Mouse (Mus musculus) G1E (cell line): ENCODE results near the gene Cited4. TPM values are rescaled to one million over a fixed set of nuclear protein-coding genes. Genes with fewer than 3 reads are reported as not detected.
A peak's percentile ranks its signal among the peaks of the same experiment; 100 is the strongest.

Experiments
- ATAC-seq: 2 replicates; pipeline ENCODE4 v1.8.0; 2016; ENCODE audit warnings: mild to moderate bottlenecking; ENCODE audit not compliant: insufficient number of reproducible peaks, poor library complexity, low FRiP score, severe bottlenecking; ENCODE audit errors: extremely low read depth
- DNase-seq: peaks from one replicate; pipeline ENCODE4 v3.0.0; 2012; ENCODE audit warnings: low spot score
- H3K27me3 ChIP-seq: 2 replicates; pipeline ENCODE4 v1.6.1; 2012; ENCODE audit warnings: mild to moderate bottlenecking, low read length, inconsistent platforms; ENCODE audit not compliant: insufficient read depth
- H3K36me3 ChIP-seq: replicated peaks from 2 replicates; pipeline ENCODE3; 2012; ENCODE audit warnings: mild to moderate bottlenecking, inconsistent platforms
- H3K4me1 ChIP-seq: 2 replicates; pipeline ENCODE4 v1.6.1; 2012; ENCODE audit warnings: low read depth, low read length, inconsistent platforms, mixed read lengths; ENCODE audit not compliant: insufficient read depth
- H3K4me3 ChIP-seq: 2 replicates; pipeline ENCODE4 v1.5.1; 2012; ENCODE audit warnings: low read depth, mild to moderate bottlenecking, inconsistent platforms, low read length, moderate library complexity, mixed read lengths
- H3K9me3 ChIP-seq: replicated peaks from 2 replicates; pipeline ENCODE4 v1.6.1; 2012; ENCODE audit warnings: inconsistent platforms
- CTCF ChIP-seq: IDR thresholded peaks from 2 replicates; pipeline ENCODE4 v1.5.1; 2012; ENCODE audit warnings: low read depth, low read length, inconsistent platforms, mixed read lengths
- GATA1 ChIP-seq: IDR thresholded peaks from 2 replicates; pipeline ENCODE4 v1.6.1; 2012; ENCODE audit warnings: borderline replicate concordance, low read length, inconsistent platforms, mixed read lengths
- GATA2 ChIP-seq: IDR thresholded peaks from 2 replicates; pipeline ENCODE4 v1.6.1; 2012; ENCODE audit warnings: low read depth, low read length, inconsistent platforms, borderline replicate concordance
- POLR2AphosphoS5 ChIP-seq: IDR thresholded peaks from 2 replicates; pipeline ENCODE4 v1.6.1; 2012; ENCODE audit warnings: low read depth, low read length, inconsistent platforms; ENCODE audit not compliant: insufficient replicate concordance
- TAL1 ChIP-seq: conservative IDR thresholded peaks from 2 replicates; pipeline ENCODE4 v1.6.1; 2012; ENCODE audit warnings: low read depth, low read length, inconsistent platforms, mixed read lengths
- polyA plus RNA-seq: library from polyadenylated mRNA; stranded (reverse); fragments of >175 nt; gene quantifications from 2 replicates; pipeline ENCODE4 v1.2.3, GENCODE M21; 2012
- total RNA-seq, 2 experiments: library from RNA; stranded (forward) in 1 of 2; stranded (reverse) in 1 of 2; fragments of 200-1000 nt in 1 of 2; fragments of >200 nt in 1 of 2; fragmentation: Nextera tagmentation in 1 of 2; gene quantifications; 2 replicates each; pipeline ENCODE4 v1.2.3; 2014 to 2017

Cited4 gene
- total and polyA plus RNA-seq, 3 experiments: 65.4 to 625 (median 82.3) TPM

DNA sequence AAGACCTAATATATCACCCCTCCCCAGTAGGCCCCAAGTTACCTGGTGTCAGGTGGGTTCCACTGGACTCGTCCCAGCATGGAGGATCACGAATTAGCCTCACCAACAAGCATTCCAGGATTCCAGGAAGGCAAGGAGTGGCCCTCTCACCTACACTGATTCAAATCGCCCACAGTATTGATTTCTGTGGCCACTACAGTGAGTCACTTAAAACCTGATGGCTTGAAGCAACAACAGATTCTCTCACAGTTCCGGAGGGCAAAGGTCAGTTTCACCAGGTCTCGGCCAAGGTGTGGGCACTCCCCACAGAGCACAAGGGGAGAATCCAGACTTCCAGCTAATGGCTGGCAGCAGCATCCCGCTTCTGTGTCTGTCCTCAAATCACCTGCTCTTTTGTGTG is 22.9 kb downstream of the Cited4 start:
- TF ChIP-seq GATA1 (no peak), TAL1 (no peak), CTCF (no peak), GATA2 (no peak), POLR2AphosphoS5 (no peak)
- ATAC-seq (no peak), DNase-seq (no peak)
- H3K4me1 ChIP-seq: peaks cover 4% of the 10 kb centered on the region
- no peaks in the 10 kb centered on the region for H3K36me3 ChIP-seq
- no peak overlapping the region for H3K4me3 ChIP-seq
- H3K9me3 ChIP-seq: no peaks in the 10 kb centered on the region
- H3K27me3 ChIP-seq: peaks cover 16% of the 10 kb centered on the region

DNA sequence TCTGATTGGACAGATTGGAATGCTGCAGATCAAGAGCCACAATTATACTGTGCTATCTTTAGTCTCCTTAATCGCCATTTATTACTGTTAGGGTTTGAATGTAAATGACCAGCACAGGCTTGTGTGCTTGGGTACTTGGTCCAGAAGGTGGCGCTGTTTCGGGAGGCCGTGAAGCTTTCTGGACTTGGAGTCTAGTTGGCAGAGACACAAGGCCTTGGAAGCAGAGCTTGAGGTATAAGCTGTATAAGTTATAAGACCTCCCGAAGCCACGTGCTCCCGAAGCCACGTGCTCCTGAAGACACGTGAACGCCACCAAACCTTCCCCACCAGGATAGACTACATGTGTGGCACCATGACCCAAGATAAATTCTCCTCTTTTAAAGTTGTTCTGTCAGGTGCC is 26.3 kb downstream of the Cited4 start:
- peaks cover 35% of the 10 kb centered on the region for H3K27me3 ChIP-seq
- DNase-seq (no peak), ATAC-seq (no peak)
- TF ChIP-seq CTCF: peak; percentile 47
- no peak for TF ChIP-seq TAL1
- no peaks in the 10 kb centered on the region; the same call in 1 of the 2 replicates for H3K4me1 ChIP-seq
- H3K36me3 ChIP-seq: no peaks in the 10 kb centered on the region
- H3K4me3 ChIP-seq: no peak overlapping the region
- H3K9me3 ChIP-seq: no peaks in the 10 kb centered on the region

DNA sequence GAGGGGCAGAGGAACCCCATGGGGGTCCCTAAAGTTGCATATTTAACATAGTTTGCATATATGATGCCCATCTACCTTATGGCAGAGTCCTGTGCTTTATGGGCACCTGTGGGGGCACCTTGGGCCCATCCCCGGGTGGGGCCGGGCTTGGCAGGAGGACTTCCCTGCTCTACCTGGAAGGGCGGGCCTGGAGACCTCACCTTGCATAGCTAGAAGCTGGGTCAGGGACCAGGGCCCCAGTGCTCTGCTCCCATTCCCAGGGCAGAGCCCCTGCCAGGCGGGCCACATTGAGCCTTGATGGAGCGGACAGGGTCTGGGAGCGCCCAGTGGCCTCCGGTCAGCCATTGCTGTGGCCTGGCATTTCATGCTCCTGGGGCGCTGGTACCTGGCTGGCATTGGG is 31.0 kb downstream of the Cited4 start:
- H3K9me3 ChIP-seq: no peaks in the 10 kb centered on the region
- TF ChIP-seq GATA2 (no peak), POLR2AphosphoS5 (no peak), GATA1 (no peak)
- H3K36me3 ChIP-seq: no peaks in the 10 kb centered on the region
- no peak for DNase-seq
- H3K4me3 ChIP-seq: no peak overlapping the region
- peaks cover 68% of the 10 kb centered on the region for H3K27me3 ChIP-seq
- no peak for ATAC-seq
- H3K4me1 ChIP-seq: peaks cover 3% of the 10 kb centered on the region; the same call in 1 of the 2 replicates

DNA sequence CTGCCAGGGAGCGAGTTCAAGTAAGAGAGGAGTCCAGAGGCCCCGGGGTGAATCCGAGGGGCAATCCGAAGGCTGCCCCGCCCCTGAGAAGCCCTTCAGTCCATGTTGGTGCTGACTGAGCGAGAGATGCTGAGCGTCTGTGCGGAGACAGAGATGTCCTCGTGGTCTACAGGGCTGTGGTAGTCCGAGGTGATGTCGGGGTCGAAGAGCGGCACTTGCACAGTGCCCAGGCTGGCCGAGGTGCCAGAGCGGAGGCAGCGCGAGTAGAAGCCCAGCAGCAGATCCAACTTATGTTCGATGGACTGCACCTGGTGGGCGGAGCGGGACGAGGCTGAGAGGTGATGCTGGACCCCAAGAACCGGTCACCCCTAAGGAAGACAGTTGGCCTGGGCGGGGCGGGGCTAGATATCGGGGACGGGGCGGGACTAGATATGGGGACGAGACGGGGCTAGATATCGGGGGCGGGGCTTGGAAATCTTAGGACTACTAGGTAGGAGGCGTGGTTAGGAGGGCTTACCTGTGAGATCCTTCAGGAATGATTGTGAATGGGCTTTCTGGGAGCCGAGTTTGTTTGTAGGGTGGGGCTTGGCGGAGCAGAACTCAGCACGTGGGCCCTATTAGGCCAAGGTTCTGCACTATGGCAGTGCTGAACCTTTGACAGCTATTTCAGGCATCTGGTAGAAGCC is 31.6 kb downstream of the Cited4 start:
- Histone ChIP-seq H3K27me3 (peaks cover 70% of the 10 kb centered on the region), H3K4me1 (peaks cover 3% of the 10 kb centered on the region; the same call in 1 of the 2 replicates), H3K9me3 (no peaks in the 10 kb centered on the region), H3K36me3 (no peaks in the 10 kb centered on the region), H3K4me3 (no peak overlapping the region)
- ATAC-seq (no peak), DNase-seq (no peak)
- TF ChIP-seq GATA2 (no peak), POLR2AphosphoS5 (no peak), TAL1 (no peak), GATA1 (no peak), CTCF (no peak)

DNA sequence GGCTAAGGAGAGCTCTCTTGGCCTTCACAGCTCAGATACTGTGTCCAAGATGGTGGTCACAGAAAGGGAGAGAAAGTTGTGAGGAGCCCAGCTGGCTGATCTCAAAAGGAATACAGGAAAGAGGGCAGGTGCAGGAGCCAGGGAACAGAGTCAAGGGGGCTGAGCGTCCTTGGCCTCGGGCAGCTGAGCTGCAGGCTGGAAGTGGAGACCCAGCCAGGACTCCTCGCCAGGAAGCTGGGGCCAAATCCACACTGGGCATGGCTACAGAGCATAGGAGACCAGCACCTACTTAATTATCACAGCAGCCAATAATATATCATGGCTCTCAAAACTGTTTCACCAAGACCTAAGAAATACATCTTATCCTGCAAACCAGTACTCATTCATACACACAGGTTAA is 34.8 kb downstream of the Cited4 start:
- peaks cover 76% of the 10 kb centered on the region for H3K27me3 ChIP-seq
- no peak for DNase-seq
- no peak for TF ChIP-seq GATA1
- no peak for TF ChIP-seq CTCF
- TF ChIP-seq TAL1: no peak
- no peak for TF ChIP-seq GATA2
- no peak for TF ChIP-seq POLR2AphosphoS5
- ATAC-seq: no peak
- peaks cover 11% of the 10 kb centered on the region; the same call in 1 of the 2 replicates for H3K4me1 ChIP-seq
- H3K36me3 ChIP-seq: no peaks in the 10 kb centered on the region
- no peaks in the 10 kb centered on the region for H3K9me3 ChIP-seq
- H3K4me3 ChIP-seq: no peak overlapping the region

DNA sequence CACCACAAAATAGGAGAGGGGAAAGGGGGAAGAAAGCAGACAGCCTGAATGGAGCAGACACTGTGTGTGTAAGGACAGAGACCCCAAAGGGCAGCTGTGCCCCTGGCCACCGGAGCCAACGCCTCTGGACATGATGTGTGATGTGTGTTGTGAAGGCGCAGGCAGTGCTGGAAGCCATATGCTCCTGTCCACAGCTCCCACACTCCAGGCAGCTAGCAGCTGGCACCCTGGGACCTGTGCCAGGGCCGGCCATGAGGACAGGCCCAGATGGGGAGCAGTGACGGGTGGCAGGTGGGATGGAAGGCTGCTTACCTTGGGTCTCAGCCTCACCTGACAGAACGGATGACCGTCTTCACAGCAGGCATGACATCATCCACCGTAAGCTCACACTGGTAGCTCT is 35.7 kb downstream of the Cited4 start:
- Histone ChIP-seq H3K9me3 (no peaks in the 10 kb centered on the region), H3K4me3 (no peak overlapping the region), H3K36me3 (no peaks in the 10 kb centered on the region), H3K27me3 (peaks cover 71% of the 10 kb centered on the region), H3K4me1 (peaks cover 11% of the 10 kb centered on the region; the same call in 1 of the 2 replicates)
- ATAC-seq (no peak), DNase-seq (no peak)
- TF ChIP-seq GATA1: no peak
- TF ChIP-seq POLR2AphosphoS5: no peak
- TF ChIP-seq TAL1: no peak
- TF ChIP-seq GATA2: no peak
- TF ChIP-seq CTCF: no peak

DNA sequence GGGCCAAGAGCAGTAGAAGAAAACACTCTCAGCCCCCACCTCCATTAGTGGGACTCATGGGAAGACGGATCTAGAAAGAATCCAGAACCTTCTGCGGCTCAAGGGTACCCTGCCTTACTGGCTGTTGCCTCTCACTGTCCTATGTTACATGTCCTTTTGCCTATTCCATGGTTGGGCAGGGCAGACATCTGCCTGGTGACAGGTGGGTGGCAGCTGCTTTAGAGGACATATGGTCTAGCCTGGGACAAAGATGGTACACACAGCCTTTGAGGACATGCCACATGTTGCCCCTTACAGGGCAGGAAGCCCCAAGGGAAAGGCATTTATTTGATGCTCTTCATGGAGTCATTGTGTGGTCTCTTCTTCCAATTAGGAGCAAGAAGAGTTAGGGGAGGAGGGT is 36.1 kb downstream of the Cited4 start:
- peaks cover 69% of the 10 kb centered on the region for H3K27me3 ChIP-seq
- ATAC-seq: no peak

More for the DNA sequence above, 36.1 kb downstream of the Cited4 start:
- TF ChIP-seq TAL1 (no peak), GATA1 (no peak), POLR2AphosphoS5 (no peak), CTCF (no peak), GATA2 (no peak)
- no peak overlapping the region for H3K4me3 ChIP-seq
- peaks cover 11% of the 10 kb centered on the region; the same call in 1 of the 2 replicates for H3K4me1 ChIP-seq
- DNase-seq: no peak
- H3K9me3 ChIP-seq: no peaks in the 10 kb centered on the region
- no peaks in the 10 kb centered on the region for H3K36me3 ChIP-seq
